In genomic region chr11:97663528-97664338, GRCm38 (mm10) we compare ENCODE assay signal across 8 mouse cellular contexts. TPM values are rescaled to one million over a fixed set of nuclear protein-coding genes. Genes with fewer than 3 reads are reported as not detected.
DNase-seq lines count a peak whose midpoint lies in the region; ATAC-seq and TF ChIP-seq lines count a peak whose summit lies in the region.

No protein-coding gene starts in this region.

- H3K36me3 ChIP-seq in CH12.LX (replicated peaks in 1 of 2; ENCODE audit: control insufficient read depth in 1 of 2, insufficient read depth in 1 of 2, low read length in 1 of 2): peaks cover 33 to 40% of the 10 kb centered on the region in 2 experiments
- H3K36me3 ChIP-seq in hindbrain, embryonic 12.5 days: peaks cover 35% of the 10 kb centered on the region
- peaks cover 31% of the 10 kb centered on the region for H3K36me3 ChIP-seq in limb, embryonic 15.5 days
- H3K36me3 ChIP-seq in neural tube, embryonic 12.5 days: peaks cover 31% of the 10 kb centered on the region

- peak overlapping the region; percentile 85 for H3K4me2 ChIP-seq in CH12.LX (ENCODE audit: insufficient read depth, low read depth, poor library complexity, severe bottlenecking)
- H3K4me2 ChIP-seq in hindbrain, embryonic 12.5 days (replicated peaks): peak overlapping the region; percentile 82
- peak overlapping the region; percentile 69 for H3K4me2 ChIP-seq in limb, embryonic 15.5 days
- peak overlapping the region; percentile 85 for H3K4me2 ChIP-seq in neural tube, embryonic 12.5 days (replicated peaks)

- in situ Hi-C loops in CH12.LX (cut with MboI; ENCODE audit: low pct_ligation_motif_present, low pct_unique_long_range_greater_than_20kb, low sequenced_read_pairs): no loop called here

- H3K9ac ChIP-seq in CH12.LX (ENCODE audit: insufficient read depth, low read depth): peak overlapping the region; percentile 89
- peak overlapping the region; percentile 94 for H3K9ac ChIP-seq in hindbrain, embryonic 12.5 days
- H3K9ac ChIP-seq in limb, embryonic 15.5 days: peak overlapping the region; percentile 71
- peak overlapping the region; percentile 91 for H3K9ac ChIP-seq in neural tube, embryonic 12.5 days

- no peaks in the 10 kb centered on the region for H3K27me3 ChIP-seq in CH12.LX (replicated peaks)
- H3K27me3 ChIP-seq in hindbrain, embryonic 12.5 days: peaks cover 19% of the 10 kb centered on the region
- peaks cover 17% of the 10 kb centered on the region for H3K27me3 ChIP-seq in limb, embryonic 15.5 days
- peaks cover 20% of the 10 kb centered on the region for H3K27me3 ChIP-seq in neural tube, embryonic 12.5 days (replicated peaks)

- H3K4me1 ChIP-seq in CH12.LX (ENCODE audit: control insufficient read depth in 1 of 2, insufficient read depth in 2 of 2): peaks cover 9 to 24% of the 10 kb centered on the region in 2 experiments
- H3K4me1 ChIP-seq in embryonic fibroblast, embryonic 13.5 days (ENCODE audit: control insufficient read depth, insufficient read depth, low read length): peaks cover 6% of the 10 kb centered on the region; the same call in 1 of the 2 replicates
- peaks cover 36% of the 10 kb centered on the region for H3K4me1 ChIP-seq in hindbrain, embryonic 12.5 days
- H3K4me1 ChIP-seq in limb, embryonic 15.5 days: peaks cover 55% of the 10 kb centered on the region
- H3K4me1 ChIP-seq in neural tube, embryonic 12.5 days: peaks cover 46% of the 10 kb centered on the region

- TF ChIP-seq CTCF in CH12.LX (conservative IDR thresholded peaks at IDR 0.05 in 1 of 2, IDR thresholded peaks at IDR 0.05 in 1 of 2; ENCODE audit: low read depth in 2 of 2, low read length in 2 of 2): no peak
- TF ChIP-seq CTCF in embryonic fibroblast, embryonic 13.5 days (IDR thresholded peaks at IDR 0.05; ENCODE audit: borderline replicate concordance, insufficient read depth, low read length): no peak

- peak overlapping the region; percentile 51; the same call in 1 of the 2 replicates for H3K27ac ChIP-seq in CH12.LX (ENCODE audit: insufficient read depth, low read depth)
- H3K27ac ChIP-seq in embryonic fibroblast, embryonic 13.5 days (ENCODE audit: insufficient read depth, low read length): no peak overlapping the region
- peak overlapping the region; percentile 91 for H3K27ac ChIP-seq in hindbrain, embryonic 12.5 days
- peak overlapping the region; percentile 84 for H3K27ac ChIP-seq in limb, embryonic 15.5 days
- peak overlapping the region; percentile 53; the same call in 1 of the 2 replicates for H3K27ac ChIP-seq in neural tube, embryonic 12.5 days

- peaks cover 44% of the 10 kb centered on the region for H3K79me2 ChIP-seq in CH12.LX (replicated peaks; ENCODE audit: control insufficient read depth, extremely low read depth, insufficient read depth, poor library complexity, severe bottlenecking)

- no peak for TF ChIP-seq EP300 in CH12.LX (IDR thresholded peaks at IDR 0.05; ENCODE audit: low read length)

- 0 out of 2 replicates have a peak, but pooled peaks have one; percentile 43 for ATAC-seq in hindbrain, embryonic 12.5 days (ENCODE audit: low FRiP score)
- ATAC-seq in limb, embryonic 15.5 days (ENCODE audit: insufficient number of reproducible peaks, low FRiP score, low TSS enrichment, low read depth): no peak
- peak; percentile 11; the same call in 1 of the 2 replicates for ATAC-seq in neural tube, embryonic 12.5 days (ENCODE audit: low FRiP score, low read depth)
- no peak for ATAC-seq in monocyte, adult 5-6 weeks (replicated peaks; ENCODE audit: insufficient number of reproducible peaks, low FRiP score, low TSS enrichment, poor library complexity, severe bottlenecking)

- no peak for TF ChIP-seq POLR2A in CH12.LX (IDR thresholded peaks at IDR 0.05; ENCODE audit: low read depth, low read length)
- no peak for TF ChIP-seq POLR2A in embryonic fibroblast, embryonic 13.5 days (IDR thresholded peaks at IDR 0.05; ENCODE audit: low read depth, low read length)

- WGBS in hindbrain, embryonic 12.5 days: under 1% methylated on average over 32 of the region's 57 CpGs
- WGBS in limb, embryonic 15.5 days: under 1% methylated on average over 39 of the region's 57 CpGs
- WGBS in neural tube, embryonic 12.5 days: under 1% methylated on average over 30 of the region's 57 CpGs

- peaks cover 5% of the 10 kb centered on the region for H3K9me3 ChIP-seq in CH12.LX (replicated peaks; ENCODE audit: low read length)
- H3K9me3 ChIP-seq in hindbrain, embryonic 12.5 days (replicated peaks): no peaks in the 10 kb centered on the region
- H3K9me3 ChIP-seq in limb, embryonic 15.5 days: no peaks in the 10 kb centered on the region
- no peaks in the 10 kb centered on the region for H3K9me3 ChIP-seq in neural tube, embryonic 12.5 days

- no peak for TF ChIP-seq RAD21 in CH12.LX (IDR thresholded peaks at IDR 0.05; ENCODE audit: low read depth, low read length)

- peak; percentile 44 for DNase-seq in CH12.LX (ENCODE audit: extremely low read depth)
- DNase-seq in Muller cell, postnatal 12 days (ENCODE audit: inconsistent ontology term): peak; percentile 29
- DNase-seq in natural killer cell, adult 2 months (ENCODE audit: low spot score in 2 of 2): no peak

- dilution Hi-C loops in CH12.LX (cut with MboI; ENCODE audit: extremely low pct_ligation_motif_present, extremely low pct_unique_long_range_greater_than_20kb, low sequenced_read_pairs): no loop called here

- peak overlapping the region; percentile 82 to 96 (median 82) for H3K4me3 ChIP-seq in CH12.LX (replicated peaks in 1 of 3; ENCODE audit: low read depth in 2 of 3, low read length in 2 of 3, poor library complexity in 1 of 3)
- H3K4me3 ChIP-seq in embryonic fibroblast, embryonic 13.5 days (ENCODE audit: insufficient read depth, low read length): peak overlapping the region; percentile 61
- H3K4me3 ChIP-seq in hindbrain, embryonic 12.5 days: peak overlapping the region; percentile 94
- peak overlapping the region; percentile 87 for H3K4me3 ChIP-seq in limb, embryonic 15.5 days
- peak overlapping the region; percentile 95 for H3K4me3 ChIP-seq in neural tube, embryonic 12.5 days

TF ChIP-seq in CH12.LX, 34 proteins besides CTCF, POLR2A, EP300 and RAD21 (continues in another document):
- TF ChIP-seq MEF2A (IDR thresholded peaks at IDR 0.05; ENCODE audit: borderline replicate concordance, low read depth, low read length) (0 out of 2 replicates have a peak, but pooled peaks have one; percentile 14), MXI1 (IDR thresholded peaks at IDR 0.05; ENCODE audit: low read depth, low read length) (no peak; the same call in 1 of the 2 replicates)

RNA-seq across cellular contexts. Expression of gene Mllt6, which starts 0.5 kb away (rescaled TPM):
- total RNA-seq in CH12.LX (2012; rRNA removed) (50.7 and 55.6 TPM in 2 replicates), CH12.LX (2014; rRNA removed) (24.3 and 25.3 TPM in 2 replicates)
- polyA plus RNA-seq in CH12.LX (2012; ENCODE audit: insufficient read length, low read depth): 38.3 and 43.0 TPM in 2 replicates
- 16.2 and 18.0 TPM in 2 replicates for polyA plus RNA-seq in embryonic fibroblast, embryonic 13.5 days (2011; ENCODE audit: insufficient read length, low read depth, missing spikeins)
- 2.9 and 3.5 TPM in 2 replicates for polyA plus RNA-seq in hindbrain, embryonic 12.5 days (2016; fragmentation: Nextera tagmentation; extraction: Ambion mirVana)
- 2.4 and 2.6 TPM in 2 replicates for polyA plus RNA-seq in limb, embryonic 15.5 days (2015; fragmentation: Nextera tagmentation; extraction: Ambion mirVana)
- 3.0 and 4.0 TPM in 2 replicates for polyA plus RNA-seq in neural tube, embryonic 12.5 days (2016; fragmentation: Nextera tagmentation; extraction: Ambion mirVana)
- total RNA-seq in monocyte, adult 5-6 weeks (2017): 34.4 to 77.7 TPM (median 40.4 TPM) in 3 replicates

RNA-seq across cellular contexts. Expression of gene Cisd3, which starts 21.9 kb away (rescaled TPM):
- 141 and 157 TPM in 2 replicates for total RNA-seq in CH12.LX (2012; rRNA removed)
- 63.8 and 66.1 TPM in 2 replicates for total RNA-seq in CH12.LX (2014; rRNA removed)
- 169 and 221 TPM in 2 replicates for polyA plus RNA-seq in CH12.LX (2012; ENCODE audit: insufficient read length, low read depth)
- 39.9 and 42.5 TPM in 2 replicates for polyA plus RNA-seq in embryonic fibroblast, embryonic 13.5 days (2011; ENCODE audit: insufficient read length, low read depth, missing spikeins)
- polyA plus RNA-seq in hindbrain, embryonic 12.5 days (2016; fragmentation: Nextera tagmentation; extraction: Ambion mirVana): 14.7 and 17.1 TPM in 2 replicates
- polyA plus RNA-seq in limb, embryonic 15.5 days (2015; fragmentation: Nextera tagmentation; extraction: Ambion mirVana): 13.5 and 18.6 TPM in 2 replicates
- 17.8 and 25.6 TPM in 2 replicates for polyA plus RNA-seq in neural tube, embryonic 12.5 days (2016; fragmentation: Nextera tagmentation; extraction: Ambion mirVana)
- 5.8 to 19.1 TPM (median 6.2 TPM) in 3 replicates for total RNA-seq in monocyte, adult 5-6 weeks (2017)

RNA-seq across cellular contexts. Expression of gene Epop, which starts 34.2 kb away (rescaled TPM):
- total RNA-seq in CH12.LX (2012; rRNA removed) (4.2 and 5.0 TPM in 2 replicates), CH12.LX (2014; rRNA removed) (1.7 and 2.1 TPM in 2 replicates)
- polyA plus RNA-seq in CH12.LX (2012; ENCODE audit: insufficient read length, low read depth): 8.3 and 8.4 TPM in 2 replicates
- 1.4 and 2.1 TPM in 2 replicates for polyA plus RNA-seq in embryonic fibroblast, embryonic 13.5 days (2011; ENCODE audit: insufficient read length, low read depth, missing spikeins)
- polyA plus RNA-seq in hindbrain, embryonic 12.5 days (2016; fragmentation: Nextera tagmentation; extraction: Ambion mirVana): 11.2 and 11.7 TPM in 2 replicates
- 1.9 and 3.2 TPM in 2 replicates for polyA plus RNA-seq in limb, embryonic 15.5 days (2015; fragmentation: Nextera tagmentation; extraction: Ambion mirVana)
- polyA plus RNA-seq in neural tube, embryonic 12.5 days (2016; fragmentation: Nextera tagmentation; extraction: Ambion mirVana): 13.6 and 15.1 TPM in 2 replicates
- total RNA-seq in monocyte, adult 5-6 weeks (2017): 0.75 to 1.8 TPM (median 0.95 TPM) in 3 replicates

RNA-seq across cellular contexts. Expression of gene Pcgf2, which starts 36.6 kb away (rescaled TPM):
- total RNA-seq in CH12.LX (2012; rRNA removed): 5.6 and 7.9 TPM in 2 replicates
- 0.81 and 0.99 TPM in 2 replicates for total RNA-seq in CH12.LX (2014; rRNA removed)
- 16.3 and 19.5 TPM in 2 replicates for polyA plus RNA-seq in CH12.LX (2012; ENCODE audit: insufficient read length, low read depth)
- polyA plus RNA-seq in embryonic fibroblast, embryonic 13.5 days (2011; ENCODE audit: insufficient read length, low read depth, missing spikeins): 42.3 and 54.0 TPM in 2 replicates
- polyA plus RNA-seq in hindbrain, embryonic 12.5 days (2016; fragmentation: Nextera tagmentation; extraction: Ambion mirVana): 23.3 and 24.7 TPM in 2 replicates
- polyA plus RNA-seq in limb, embryonic 15.5 days (2015; fragmentation: Nextera tagmentation; extraction: Ambion mirVana): 13.1 and 14.7 TPM in 2 replicates
- 19.9 and 21.1 TPM in 2 replicates for polyA plus RNA-seq in neural tube, embryonic 12.5 days (2016; fragmentation: Nextera tagmentation; extraction: Ambion mirVana)
- total RNA-seq in monocyte, adult 5-6 weeks (2017): 0.85 to 4.5 TPM in 2 of 3 replicates, not detected in the other

RNA-seq across cellular contexts. Expression of gene Psmb3, which starts 39.5 kb away (rescaled TPM):
- total RNA-seq in CH12.LX (2012; rRNA removed): 863 and 969 TPM in 2 replicates
- 1,070 and 1,251 TPM in 2 replicates for total RNA-seq in CH12.LX (2014; rRNA removed)
- 560 and 594 TPM in 2 replicates for polyA plus RNA-seq in CH12.LX (2012; ENCODE audit: insufficient read length, low read depth)
- 229 and 259 TPM in 2 replicates for polyA plus RNA-seq in embryonic fibroblast, embryonic 13.5 days (2011; ENCODE audit: insufficient read length, low read depth, missing spikeins)
- polyA plus RNA-seq in hindbrain, embryonic 12.5 days (2016; fragmentation: Nextera tagmentation; extraction: Ambion mirVana): 375 and 438 TPM in 2 replicates
- polyA plus RNA-seq in limb, embryonic 15.5 days (2015; fragmentation: Nextera tagmentation; extraction: Ambion mirVana): 413 and 414 TPM in 2 replicates
- 453 and 497 TPM in 2 replicates for polyA plus RNA-seq in neural tube, embryonic 12.5 days (2016; fragmentation: Nextera tagmentation; extraction: Ambion mirVana)
- 137 to 160 TPM (median 146 TPM) in 3 replicates for total RNA-seq in monocyte, adult 5-6 weeks (2017)

Comparison
In these comparisons a context has a peak if more than half of its experiments do, and no peak if none do; other contexts are left out.
1. DNase-seq: peak in CH12.LX (single experiment) and Muller cell, postnatal 12 days (single experiment); none in natural killer cell, adult 2 months (0 of 2).
2. ATAC-seq: peak in hindbrain, embryonic 12.5 days (single experiment) and neural tube, embryonic 12.5 days (single experiment); none in limb, embryonic 15.5 days (single experiment) and monocyte, adult 5-6 weeks (single experiment).
3. Peak in every context shown above with its lines, with median percentiles within 50 percentile points of each other: H3K4me2 ChIP-seq, H3K4me3 ChIP-seq and H3K9ac ChIP-seq.